Mouse (Mus musculus): ENCODE measurements around the gene Hmx3.

The Hmx3 gene

DNA sequence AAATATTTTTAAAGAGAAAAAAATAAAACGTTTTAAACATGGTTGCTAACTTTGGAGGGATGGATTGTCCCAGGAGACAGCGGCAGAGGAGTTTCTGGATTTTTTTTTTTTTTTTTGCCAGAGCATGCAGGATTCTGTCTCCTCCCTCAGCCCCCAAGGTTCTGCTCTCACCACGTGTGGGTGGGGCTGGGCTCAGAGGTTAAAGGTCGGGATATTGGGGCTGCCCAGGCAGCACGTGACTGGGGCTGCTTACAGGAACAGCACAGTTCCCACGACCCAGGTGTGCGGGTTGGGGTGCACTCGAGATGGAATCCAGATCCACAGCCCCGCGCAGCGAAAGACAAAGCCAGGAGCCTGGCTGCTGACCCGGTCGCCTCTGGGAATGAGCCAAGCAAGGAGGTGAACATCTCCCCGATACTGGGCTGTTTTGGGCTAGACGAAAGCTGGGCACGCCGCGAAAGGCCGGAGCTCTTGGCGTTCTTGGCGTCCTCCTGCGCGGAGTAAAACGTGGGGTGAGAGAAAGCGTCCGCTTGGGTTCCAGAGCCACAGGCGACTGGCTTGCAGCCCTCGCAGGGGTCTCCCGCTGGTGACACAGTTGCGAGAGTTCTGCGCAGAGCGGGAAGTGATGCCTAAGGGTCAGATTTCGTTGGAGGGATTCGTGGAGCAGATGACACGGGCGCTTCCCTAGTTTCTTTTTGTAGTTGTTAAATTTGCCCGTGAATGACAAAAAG lies 14.0 kb downstream of the Hmx3 start:
- no peak for DNase-seq (ENCODE audit: low spot score)

- no peak for DNase-seq (ENCODE audit: low spot score)
Measured at GRCm38 (mm10) chr7:131557751-131558150, 15.1 kb downstream of the Hmx3 start.

DNA sequence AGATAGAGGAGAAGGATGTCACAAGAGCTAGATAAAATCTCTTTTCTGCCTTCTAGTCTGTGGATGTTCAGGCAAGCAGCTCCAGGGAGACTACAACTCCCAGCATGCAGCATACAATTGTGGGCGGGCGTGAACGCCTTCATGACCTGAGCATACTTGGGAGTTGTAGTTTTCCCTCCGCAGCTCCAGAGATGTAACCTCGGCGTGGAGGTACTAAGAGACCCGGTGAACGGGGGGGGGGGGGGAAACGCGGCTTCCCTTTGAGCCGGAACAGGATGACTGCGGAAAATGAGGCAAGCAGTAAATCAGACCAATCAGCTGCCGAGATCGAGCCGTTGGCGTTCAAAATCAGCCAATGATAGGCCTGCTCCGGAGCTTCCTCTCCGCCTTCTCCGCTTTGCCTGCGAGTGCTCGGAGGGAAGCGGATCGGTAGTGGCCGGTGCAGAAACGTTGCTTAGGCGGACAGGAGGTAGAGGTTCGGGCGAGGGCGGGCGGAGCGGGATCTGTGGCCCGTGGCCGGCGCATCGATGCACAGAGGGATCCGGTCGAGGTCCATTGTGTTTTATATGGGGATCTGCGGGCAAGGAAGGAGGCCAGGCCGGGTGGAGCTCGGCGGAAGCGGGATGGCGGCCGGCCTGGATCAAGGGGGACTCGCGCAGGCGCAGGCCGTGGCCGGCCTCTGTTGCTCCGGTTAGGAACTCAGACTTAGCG lies 17.5 kb downstream of the Hmx3 start, which contains the start of gene Bub3:
Gene Bub3, plus strand, starts transcription at position 237 of the 711 bp plus-strand sequence.
- peak; percentile 84 for DNase-seq (ENCODE audit: low spot score)

DNA sequence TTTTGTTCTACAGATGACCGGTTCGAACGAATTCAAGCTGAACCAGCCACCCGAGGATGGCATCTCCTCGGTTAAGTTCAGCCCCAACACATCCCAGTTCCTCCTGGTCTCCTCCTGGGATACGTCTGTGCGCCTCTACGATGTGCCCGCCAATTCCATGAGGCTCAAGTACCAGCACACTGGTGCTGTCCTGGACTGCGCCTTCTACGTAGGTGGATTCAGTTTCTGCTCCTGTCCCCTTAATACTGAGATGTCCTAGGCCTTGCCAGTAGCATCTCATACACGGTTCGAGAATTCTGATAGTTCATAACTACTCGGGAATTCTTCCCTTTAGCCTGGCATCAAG lies 18.0 kb downstream of the Hmx3 start:
- no peak for DNase-seq (ENCODE audit: low spot score)

GRCm38 (mm10) chr7:131575246-131575645 lies 32.6 kb downstream of the Hmx3 start:
- no peak for DNase-seq (ENCODE audit: low spot score)

- no peak for DNase-seq (ENCODE audit: low spot score)
Measured at GRCm38 (mm10) chr7:131582178-131582577, 39.5 kb downstream of the Hmx3 start.

DNA sequence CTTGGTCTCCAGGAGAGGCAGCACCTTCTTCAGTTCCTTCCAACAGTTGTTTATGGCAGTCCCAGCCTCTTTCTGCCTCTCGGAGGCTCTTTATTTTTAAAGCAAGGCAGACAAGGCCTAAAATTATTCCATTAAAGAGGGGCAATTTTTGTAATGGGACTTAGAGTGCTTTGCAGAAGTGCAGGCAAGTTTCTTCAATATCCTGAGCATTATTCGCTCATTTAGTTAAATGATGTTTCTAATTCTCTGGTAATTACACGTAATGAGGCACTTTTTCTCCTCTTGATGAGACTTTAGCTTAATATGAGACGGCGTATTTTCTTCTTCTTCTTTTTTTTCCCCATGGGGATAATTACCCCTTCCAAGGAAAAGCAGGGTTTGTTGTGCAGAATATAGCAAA lies 42.9 kb downstream of the Hmx3 start:
- DNase-seq (ENCODE audit: low spot score): no peak

Data from layer of hippocampus, adult 9-10 months (tissue).